Mouse (Mus musculus): ENCODE results near the gene Grm3.

Gene Grm3

DNA sequence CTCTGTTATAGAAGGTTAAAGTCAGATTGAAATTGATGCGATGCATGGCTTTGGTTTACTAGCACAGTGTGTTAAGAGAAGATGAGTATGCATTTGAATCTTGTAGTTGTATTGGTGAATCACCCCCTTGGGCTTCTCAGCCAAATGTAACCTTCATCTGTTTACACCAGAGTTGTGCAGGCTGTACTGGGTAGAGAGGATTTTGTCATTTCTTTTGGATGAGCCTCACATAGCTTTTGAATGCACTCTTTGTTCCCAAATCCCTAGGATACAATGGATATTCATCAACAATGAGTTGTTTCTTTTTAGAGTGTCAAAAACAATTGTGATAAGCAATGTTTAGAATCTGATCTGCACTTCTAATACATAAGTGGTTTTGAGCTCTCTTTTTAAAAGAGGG is 17.9 kb downstream of the Grm3 start:
- H3K4me1 ChIP-seq (replicated peaks; ENCODE audit: low read depth, low read length): no peaks in the 10 kb centered on the region; the same call in 1 of the 2 replicates
- no peaks in the 10 kb centered on the region for H3K9me3 ChIP-seq (ENCODE audit: low read length)
- TF ChIP-seq POU5F1 (IDR thresholded peaks at IDR 0.05; ENCODE audit: borderline replicate concordance, low read length) (no peak), NANOG (IDR thresholded peaks at IDR 0.05; ENCODE audit: borderline replicate concordance, low read length) (no peak), CTCF (conservative IDR thresholded peaks at IDR 0.05; ENCODE audit: low read length) (no peak)
- no peak overlapping the region for H3K4me3 ChIP-seq (replicated peaks; ENCODE audit: low read length)
- no peaks in the 10 kb centered on the region for H3K36me3 ChIP-seq (ENCODE audit: insufficient read depth, low read length)
- no peaks in the 10 kb centered on the region for H3K27me3 ChIP-seq (ENCODE audit: insufficient read depth, low read length)

DNA sequence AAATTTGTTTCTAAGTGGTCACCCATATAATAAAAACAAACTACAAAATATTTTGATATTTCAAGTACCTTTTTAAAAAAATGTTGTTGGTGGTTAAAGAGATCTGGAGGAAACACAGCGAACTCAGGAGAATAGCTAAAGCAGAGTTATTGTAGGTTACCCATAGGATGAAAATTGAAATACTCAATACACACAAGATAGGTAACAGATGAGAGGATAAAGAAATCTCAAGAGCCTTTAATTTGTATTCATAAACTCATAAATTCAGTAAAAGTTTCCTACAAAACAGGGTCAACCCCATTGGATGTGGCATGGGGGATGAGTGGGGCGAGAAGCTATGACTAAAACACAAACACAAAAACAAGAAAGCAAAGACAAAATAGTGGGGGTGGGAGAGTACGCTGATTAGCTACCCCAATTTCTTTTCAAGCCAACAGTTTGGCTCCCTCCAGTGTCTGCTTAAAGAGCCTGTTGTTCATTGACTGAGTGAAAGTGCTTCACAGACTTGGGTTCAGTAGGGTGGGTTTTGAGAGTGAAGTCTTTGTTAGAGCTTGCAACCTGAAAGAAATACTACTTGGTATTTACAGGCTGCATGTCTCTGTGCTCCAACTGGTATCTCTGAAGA is 21.5 kb downstream of the Grm3 start:
- TF ChIP-seq POU5F1 (IDR thresholded peaks at IDR 0.05; ENCODE audit: borderline replicate concordance, low read length): no peak
- no peak for TF ChIP-seq NANOG (IDR thresholded peaks at IDR 0.05; ENCODE audit: borderline replicate concordance, low read length)
- no peak for TF ChIP-seq CTCF (conservative IDR thresholded peaks at IDR 0.05; ENCODE audit: low read length)
- Histone ChIP-seq H3K4me3 (replicated peaks; ENCODE audit: low read length) (no peak overlapping the region), H3K9me3 (ENCODE audit: low read length) (peaks cover 12% of the 10 kb centered on the region), H3K27me3 (ENCODE audit: insufficient read depth, low read length) (no peaks in the 10 kb centered on the region), H3K36me3 (ENCODE audit: insufficient read depth, low read length) (no peaks in the 10 kb centered on the region), H3K4me1 (replicated peaks; ENCODE audit: low read depth, low read length) (no peaks in the 10 kb centered on the region; the same call in 1 of the 2 replicates)

DNA sequence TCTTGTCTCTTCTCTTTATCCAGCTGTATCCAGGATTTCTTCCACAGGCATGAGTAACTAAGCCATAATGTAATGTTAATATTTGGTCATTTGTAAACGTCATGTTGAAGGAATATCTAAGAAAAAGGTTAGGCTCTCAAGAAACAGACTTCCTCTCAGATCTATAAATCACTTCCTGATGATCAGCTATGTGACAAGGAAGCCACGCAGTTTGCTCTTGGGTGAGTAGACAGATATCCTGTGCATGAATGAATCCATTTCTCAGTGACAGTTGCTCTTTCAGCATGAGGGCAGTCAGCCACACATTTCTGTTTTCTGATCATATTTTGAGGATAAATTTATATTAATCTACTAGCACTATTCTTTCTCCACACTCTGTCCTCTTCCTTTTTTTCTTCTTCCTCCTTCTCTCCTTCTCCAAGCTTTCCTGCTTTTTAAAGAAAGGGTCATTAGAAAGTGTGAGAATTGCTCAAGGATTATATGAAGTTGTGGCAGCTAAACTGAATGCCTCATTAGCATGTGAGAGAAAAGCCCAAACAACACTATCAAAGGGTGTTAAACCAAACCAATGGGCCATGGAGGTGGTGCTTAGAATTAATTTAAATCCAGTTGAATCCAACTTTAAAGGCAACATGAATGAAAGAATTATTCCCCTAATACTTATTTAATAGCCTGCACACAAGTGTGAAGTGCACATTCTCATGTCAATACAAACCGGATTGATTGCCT is 22.1 kb downstream of the Grm3 start:
- Histone ChIP-seq H3K27me3 (ENCODE audit: insufficient read depth, low read length) (no peaks in the 10 kb centered on the region), H3K9me3 (ENCODE audit: low read length) (peaks cover 12% of the 10 kb centered on the region), H3K4me3 (replicated peaks; ENCODE audit: low read length) (no peak overlapping the region), H3K36me3 (ENCODE audit: insufficient read depth, low read length) (no peaks in the 10 kb centered on the region), H3K4me1 (replicated peaks; ENCODE audit: low read depth, low read length) (no peaks in the 10 kb centered on the region; the same call in 1 of the 2 replicates)
- TF ChIP-seq POU5F1 (IDR thresholded peaks at IDR 0.05; ENCODE audit: borderline replicate concordance, low read length) (no peak), CTCF (conservative IDR thresholded peaks at IDR 0.05; ENCODE audit: low read length) (no peak), NANOG (IDR thresholded peaks at IDR 0.05; ENCODE audit: borderline replicate concordance, low read length) (no peak)

DNA sequence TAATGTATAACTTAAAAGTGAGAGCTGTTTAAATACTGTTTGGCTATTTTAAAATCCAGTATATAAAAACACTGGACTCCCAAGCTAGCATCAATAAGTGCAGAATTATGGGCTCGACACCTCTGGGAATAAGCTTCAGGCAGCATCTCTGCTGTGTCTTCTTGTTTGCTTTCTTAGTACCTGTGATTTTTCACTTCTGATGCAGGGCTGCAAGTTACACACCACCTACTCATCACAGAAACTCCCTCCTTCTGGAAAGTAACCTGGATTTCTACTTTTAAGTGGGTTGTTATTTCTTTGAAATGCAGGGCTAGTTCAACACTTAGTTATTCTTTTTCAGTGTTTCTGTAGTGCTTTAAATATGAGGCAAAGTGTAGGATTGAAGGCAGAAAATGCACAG is 32.6 kb downstream of the Grm3 start:
- Histone ChIP-seq H3K4me1 (replicated peaks; ENCODE audit: low read depth, low read length) (peaks cover 17% of the 10 kb centered on the region), H3K36me3 (ENCODE audit: insufficient read depth, low read length) (no peaks in the 10 kb centered on the region), H3K27me3 (ENCODE audit: insufficient read depth, low read length) (no peaks in the 10 kb centered on the region), H3K9me3 (ENCODE audit: low read length) (no peaks in the 10 kb centered on the region), H3K4me3 (replicated peaks; ENCODE audit: low read length) (no peak overlapping the region)
- no peak for TF ChIP-seq NANOG (IDR thresholded peaks at IDR 0.05; ENCODE audit: borderline replicate concordance, low read length)
- no peak for TF ChIP-seq POU5F1 (IDR thresholded peaks at IDR 0.05; ENCODE audit: borderline replicate concordance, low read length)
- no peak for TF ChIP-seq CTCF (conservative IDR thresholded peaks at IDR 0.05; ENCODE audit: low read length)

DNA sequence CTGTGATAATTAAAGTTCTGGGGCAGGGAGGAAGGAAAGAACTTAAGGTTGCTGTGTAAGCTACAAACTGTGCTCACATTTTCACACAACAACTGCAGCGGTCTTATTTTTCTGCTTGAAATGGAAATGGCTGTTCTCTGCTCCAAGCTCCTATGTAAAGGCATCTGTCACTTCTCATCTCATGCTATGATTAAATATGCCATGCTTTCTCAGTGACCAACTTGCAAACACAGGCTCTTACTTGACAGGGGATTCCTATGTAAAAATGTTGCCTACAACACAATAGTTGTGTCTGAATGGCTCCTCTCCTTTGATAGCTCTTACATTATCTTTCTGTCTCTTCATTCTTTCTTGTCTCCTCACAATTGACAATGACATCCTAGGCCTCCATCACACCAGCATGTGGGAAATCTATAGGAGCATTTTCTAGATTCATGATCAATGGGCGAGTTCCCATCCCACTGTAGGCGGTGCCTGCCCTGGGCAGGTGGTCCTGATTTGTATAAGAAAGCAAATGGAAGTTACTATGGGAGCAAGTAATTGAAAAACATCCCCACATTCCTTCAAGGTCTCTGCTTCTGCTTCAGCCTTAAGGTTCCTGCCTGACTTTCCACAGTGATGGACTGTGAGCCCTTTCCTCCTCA is 34.2 kb downstream of the Grm3 start:
- H3K9me3 ChIP-seq (ENCODE audit: low read length): no peaks in the 10 kb centered on the region
- peaks cover 17% of the 10 kb centered on the region for H3K4me1 ChIP-seq (replicated peaks; ENCODE audit: low read depth, low read length)
- H3K27me3 ChIP-seq (ENCODE audit: insufficient read depth, low read length): no peaks in the 10 kb centered on the region
- TF ChIP-seq NANOG (IDR thresholded peaks at IDR 0.05; ENCODE audit: borderline replicate concordance, low read length): no peak
- no peak for TF ChIP-seq CTCF (conservative IDR thresholded peaks at IDR 0.05; ENCODE audit: low read length)
- no peak for TF ChIP-seq POU5F1 (IDR thresholded peaks at IDR 0.05; ENCODE audit: borderline replicate concordance, low read length)
- no peak overlapping the region for H3K4me3 ChIP-seq (replicated peaks; ENCODE audit: low read length)
- H3K36me3 ChIP-seq (ENCODE audit: insufficient read depth, low read length): no peaks in the 10 kb centered on the region

DNA sequence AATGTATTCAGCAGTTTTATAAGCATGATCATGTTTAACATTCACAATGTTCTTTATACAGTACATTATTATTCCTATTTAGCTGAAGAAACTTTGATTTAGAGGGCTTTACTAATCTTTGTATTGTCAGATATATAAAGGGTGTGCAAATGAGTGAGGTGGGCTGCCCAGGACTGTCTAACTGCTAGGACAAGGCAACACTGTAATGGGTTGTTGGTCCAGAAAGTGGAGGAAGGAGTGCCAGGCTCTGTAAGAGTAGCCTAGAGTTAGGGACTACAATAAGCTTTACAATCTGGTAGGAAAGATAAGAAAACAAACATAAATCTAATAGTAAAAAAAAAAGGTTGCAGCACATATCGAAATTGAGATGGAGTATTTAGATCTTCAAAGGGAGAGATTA is 34.8 kb downstream of the Grm3 start:
- H3K9me3 ChIP-seq (ENCODE audit: low read length): no peaks in the 10 kb centered on the region
- H3K27me3 ChIP-seq (ENCODE audit: insufficient read depth, low read length): no peaks in the 10 kb centered on the region
- peaks cover 17% of the 10 kb centered on the region for H3K4me1 ChIP-seq (replicated peaks; ENCODE audit: low read depth, low read length)
- H3K4me3 ChIP-seq (replicated peaks; ENCODE audit: low read length): no peak overlapping the region
- TF ChIP-seq POU5F1 (IDR thresholded peaks at IDR 0.05; ENCODE audit: borderline replicate concordance, low read length) (no peak), CTCF (conservative IDR thresholded peaks at IDR 0.05; ENCODE audit: low read length) (no peak), NANOG (IDR thresholded peaks at IDR 0.05; ENCODE audit: borderline replicate concordance, low read length) (no peak)
- H3K36me3 ChIP-seq (ENCODE audit: insufficient read depth, low read length): no peaks in the 10 kb centered on the region

DNA sequence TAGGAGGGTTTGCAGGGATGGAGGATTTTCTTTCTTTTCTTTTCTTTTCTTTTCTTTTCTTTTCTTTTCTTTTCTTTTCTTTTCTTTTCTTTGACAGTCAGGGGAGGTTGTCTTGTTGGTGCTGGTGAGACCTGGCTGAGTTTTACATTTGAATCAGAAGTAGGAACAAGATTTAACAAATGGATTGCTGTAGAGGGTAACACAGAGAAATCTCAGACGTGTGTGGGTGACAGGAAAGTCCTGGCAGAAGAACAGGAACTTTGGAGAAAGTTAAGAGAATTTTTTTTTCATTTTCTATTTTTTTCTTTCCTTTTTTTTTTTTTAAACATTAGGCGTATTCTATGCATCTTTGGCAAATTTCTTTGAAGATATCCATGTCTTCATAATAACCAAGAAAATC is 41.8 kb downstream of the Grm3 start:
- H3K27me3 ChIP-seq (ENCODE audit: insufficient read depth, low read length): no peaks in the 10 kb centered on the region
- H3K36me3 ChIP-seq (ENCODE audit: insufficient read depth, low read length): no peaks in the 10 kb centered on the region
- no peaks in the 10 kb centered on the region for H3K9me3 ChIP-seq (ENCODE audit: low read length)
- no peaks in the 10 kb centered on the region for H3K4me1 ChIP-seq (replicated peaks; ENCODE audit: low read depth, low read length)
- no peak overlapping the region for H3K4me3 ChIP-seq (replicated peaks; ENCODE audit: low read length)
- TF ChIP-seq POU5F1 (IDR thresholded peaks at IDR 0.05; ENCODE audit: borderline replicate concordance, low read length) (no peak), NANOG (IDR thresholded peaks at IDR 0.05; ENCODE audit: borderline replicate concordance, low read length) (no peak), CTCF (conservative IDR thresholded peaks at IDR 0.05; ENCODE audit: low read length) (no peak)

DNA sequence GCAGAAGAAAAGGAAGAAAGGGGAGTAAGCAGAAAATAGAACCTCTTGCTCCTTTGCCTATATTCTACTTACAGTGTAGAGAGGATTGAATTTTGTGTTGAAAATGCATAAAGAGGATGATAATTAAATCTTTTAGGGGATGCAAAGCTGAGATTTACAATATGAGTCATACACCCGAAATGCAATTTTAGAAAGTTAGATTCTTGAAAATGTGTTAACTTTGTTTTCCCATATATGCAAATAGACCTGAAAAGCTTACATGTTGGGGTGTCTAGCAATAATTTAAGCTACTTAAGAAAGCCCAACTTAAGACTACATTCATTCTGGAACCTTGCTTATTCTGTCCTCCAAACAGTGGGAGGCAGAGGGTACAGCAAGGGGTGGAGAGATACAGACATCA is 56.0 kb downstream of the Grm3 start:
- H3K9me3 ChIP-seq (ENCODE audit: low read length): no peaks in the 10 kb centered on the region
- H3K36me3 ChIP-seq (ENCODE audit: insufficient read depth, low read length): no peaks in the 10 kb centered on the region
- no peak overlapping the region for H3K4me3 ChIP-seq (replicated peaks; ENCODE audit: low read length)
- TF ChIP-seq POU5F1 (IDR thresholded peaks at IDR 0.05; ENCODE audit: borderline replicate concordance, low read length) (no peak), NANOG (IDR thresholded peaks at IDR 0.05; ENCODE audit: borderline replicate concordance, low read length) (no peak), CTCF (conservative IDR thresholded peaks at IDR 0.05; ENCODE audit: low read length) (no peak)
- no peaks in the 10 kb centered on the region for H3K27me3 ChIP-seq (ENCODE audit: insufficient read depth, low read length)
- no peaks in the 10 kb centered on the region for H3K4me1 ChIP-seq (replicated peaks; ENCODE audit: low read depth, low read length)
